Mouse (Mus musculus): Measurements from ENCODE around the gene Lmf1.
A peak's percentile ranks its signal among the peaks of the same experiment; 100 is the strongest.

Lmf1 gene

GRCm38 (mm10) chr17:25567745-25568144 lies 11.1 kb upstream of the Lmf1 start:
- peak; percentile 42 for DNase-seq (ENCODE audit: extremely low read depth, insufficient read length, low spot score)

- DNase-seq (ENCODE audit: extremely low read depth, insufficient read length, low spot score) = no peak
These were observed 10.7 kb upstream of the Lmf1 start for GRCm38 (mm10) chr17:25568206-25568605.

DNA sequence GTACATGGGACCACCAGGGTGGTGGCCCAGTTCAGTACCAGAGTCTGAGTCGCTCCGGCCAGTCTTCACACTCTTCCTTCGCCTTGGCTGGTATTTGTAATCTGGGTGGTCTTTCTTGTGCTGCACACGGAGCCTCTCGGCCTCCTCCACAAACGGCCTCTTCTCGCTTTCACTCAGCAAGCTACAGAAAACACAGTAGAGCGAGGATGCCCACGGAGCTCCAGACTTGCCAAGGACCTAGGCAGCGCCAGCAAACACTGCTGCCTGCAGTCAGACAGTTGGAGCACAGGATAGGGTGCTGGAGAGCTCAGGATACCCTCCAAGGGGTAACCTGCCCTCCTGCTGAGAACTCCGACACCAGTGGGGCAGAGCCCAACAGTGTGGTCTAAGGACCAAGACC lies 10.0 kb upstream of the Lmf1 start:
- DNase-seq (ENCODE audit: extremely low read depth, insufficient read length, low spot score) = no peak

GRCm38 (mm10) chr17:25569833-25570647 lies 8.8 kb upstream of the Lmf1 start:
- no peak for DNase-seq (ENCODE audit: extremely low read depth, insufficient read length, low spot score)

- no peak for DNase-seq (ENCODE audit: extremely low read depth, insufficient read length, low spot score)
These were observed 8.0 kb upstream of the Lmf1 start, which contains the start of gene Sox8 for GRCm38 (mm10) chr17:25570648-25571452. Gene Sox8 (minus strand): TSS chr17:25570686.

DNA sequence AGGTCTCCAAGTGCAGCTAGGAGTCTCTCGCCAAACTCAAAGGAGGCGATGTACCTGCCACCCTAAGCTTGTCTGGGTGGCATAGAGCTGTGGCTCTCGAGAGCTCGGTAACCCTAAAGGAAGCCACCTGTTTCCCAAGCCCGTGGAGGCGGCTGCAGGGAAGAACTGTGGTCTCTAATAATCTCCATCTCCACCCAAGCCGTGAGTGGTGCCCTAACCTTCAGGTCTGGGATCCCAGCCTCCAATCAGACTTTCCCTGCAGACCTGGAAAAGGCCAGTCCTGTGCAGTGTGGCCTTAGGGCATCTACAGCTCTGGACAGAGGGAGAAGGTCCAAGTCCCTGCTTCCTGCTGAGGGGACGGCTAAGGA lies 7.4 kb upstream of the Lmf1 start:
- DNase-seq (ENCODE audit: extremely low read depth, insufficient read length, low spot score) = no peak

- DNase-seq (ENCODE audit: extremely low read depth, insufficient read length, low spot score) = no peak
These were observed 3.5 kb upstream of the Lmf1 start for GRCm38 (mm10) chr17:25575208-25575971.

- no peak for DNase-seq (ENCODE audit: extremely low read depth, insufficient read length, low spot score)
These were observed 2.9 kb upstream of the Lmf1 start for GRCm38 (mm10) chr17:25576034-25576433.

- DNase-seq (ENCODE audit: extremely low read depth, insufficient read length, low spot score) = no peak
These were observed 1.6 kb upstream of the Lmf1 start for GRCm38 (mm10) chr17:25577263-25577662.

DNA sequence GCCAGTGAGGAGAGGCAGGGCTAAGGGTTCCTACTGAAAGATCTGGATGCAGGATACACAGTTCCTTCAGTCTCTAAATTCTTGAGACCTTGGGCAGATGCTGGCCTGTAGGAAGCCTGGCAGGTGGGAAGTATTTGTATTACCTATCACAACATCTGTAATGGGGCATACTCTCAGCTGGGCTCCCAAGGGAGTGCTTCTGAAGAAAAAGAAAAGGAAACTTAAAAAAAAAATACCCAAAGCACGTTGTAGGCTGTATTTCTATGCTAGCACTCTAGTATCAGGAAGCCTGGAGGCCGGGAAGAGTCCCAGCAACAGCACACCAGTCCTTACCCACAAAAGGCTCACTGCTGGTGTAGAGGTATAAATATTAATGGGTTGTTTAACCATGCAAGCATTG lies 1.2 kb upstream of the Lmf1 start:
- DNase-seq (ENCODE audit: extremely low read depth, insufficient read length, low spot score) = no peak

GRCm38 (mm10) chr17:25579332-25580047 lies 605 bp downstream of the Lmf1 start:
- DNase-seq (ENCODE audit: extremely low read depth, insufficient read length, low spot score) = no peak

DNA sequence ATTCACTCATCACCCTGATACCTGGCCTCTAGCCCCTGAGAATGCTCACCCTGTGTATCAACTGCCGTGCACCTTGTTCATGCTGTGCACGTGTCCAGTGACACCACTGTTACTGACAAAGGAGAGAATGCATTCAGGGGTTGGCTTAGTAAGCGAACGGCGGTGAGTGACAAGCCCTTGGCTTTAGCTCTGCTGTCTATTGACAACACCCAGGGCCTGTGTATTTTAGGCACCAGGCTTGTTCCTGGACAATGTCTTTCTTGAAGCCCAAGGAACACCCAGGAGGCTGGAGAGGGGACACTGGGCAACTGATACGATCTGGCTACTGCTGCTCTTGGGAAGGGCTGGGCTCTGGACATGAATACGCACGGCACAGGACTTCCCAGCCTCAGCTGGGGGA lies 3.2 kb downstream of the Lmf1 start:
- no peak for DNase-seq (ENCODE audit: extremely low read depth, insufficient read length, low spot score)

DNA sequence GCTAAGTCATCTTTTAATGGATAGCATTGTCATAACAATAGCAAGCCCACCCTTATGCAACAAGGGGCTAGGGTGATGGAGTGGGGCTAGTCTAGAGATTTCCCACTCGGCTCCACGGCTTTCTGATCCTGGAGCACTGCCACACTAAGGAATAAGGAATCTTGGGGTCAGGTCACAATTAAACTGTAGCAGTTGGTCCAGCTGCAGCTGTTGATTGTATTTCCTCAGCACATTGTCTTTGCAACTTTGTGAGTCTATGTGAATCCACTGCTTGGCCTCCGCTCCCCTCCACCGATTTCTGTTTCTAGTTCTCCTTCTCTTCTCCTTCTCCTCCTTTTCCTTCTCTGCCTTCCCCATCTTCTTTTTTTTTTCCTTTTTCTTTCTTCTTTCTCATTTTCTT lies 4.2 kb downstream of the Lmf1 start:
- no peak for DNase-seq (ENCODE audit: extremely low read depth, insufficient read length, low spot score)

DNA sequence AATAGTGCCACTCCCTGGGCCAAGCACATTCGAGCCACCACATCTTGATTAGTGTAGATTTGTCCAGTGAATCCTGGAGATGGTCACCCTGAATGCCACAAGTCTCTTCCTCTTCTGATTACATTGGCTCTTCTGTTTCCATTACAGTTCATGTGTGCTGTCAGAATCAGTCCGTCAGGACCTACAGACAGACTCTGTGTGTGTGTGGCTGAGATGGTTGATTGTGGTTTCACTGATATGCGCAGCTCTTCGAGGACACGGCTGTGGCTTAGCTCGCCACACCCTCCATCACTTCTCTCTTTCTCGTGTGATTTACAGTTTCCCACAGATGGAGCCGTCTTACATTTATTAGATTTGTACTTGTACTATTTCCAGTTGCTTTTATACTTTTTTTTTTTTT lies 5.0 kb downstream of the Lmf1 start:
- DNase-seq (ENCODE audit: extremely low read depth, insufficient read length, low spot score) = no peak

- no peak for DNase-seq (ENCODE audit: extremely low read depth, insufficient read length, low spot score)
These were observed 5.8 kb downstream of the Lmf1 start for GRCm38 (mm10) chr17:25584646-25585045.

- no peak for DNase-seq (ENCODE audit: extremely low read depth, insufficient read length, low spot score)
These were observed 11.2 kb downstream of the Lmf1 start for GRCm38 (mm10) chr17:25590068-25590467.

DNA sequence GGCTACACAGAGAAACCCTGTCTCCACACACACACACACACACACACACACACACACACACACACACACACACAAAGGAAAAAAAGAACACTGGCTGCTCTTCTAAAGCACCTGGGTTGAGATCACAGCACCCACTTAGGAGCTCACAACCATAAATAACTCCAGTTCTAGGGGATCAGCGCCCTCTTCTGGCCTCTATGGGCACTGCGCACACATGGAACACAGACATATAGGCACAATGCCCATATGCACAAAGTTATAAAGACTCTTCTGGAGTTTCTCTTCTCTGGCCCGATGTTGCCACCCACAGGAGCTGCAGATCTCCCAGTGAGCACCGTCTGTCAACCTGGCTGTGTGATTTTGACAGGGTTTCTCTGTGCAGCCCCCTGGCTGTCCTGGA lies 12.1 kb downstream of the Lmf1 start:
- no peak for DNase-seq (ENCODE audit: extremely low read depth, insufficient read length, low spot score)

DNA sequence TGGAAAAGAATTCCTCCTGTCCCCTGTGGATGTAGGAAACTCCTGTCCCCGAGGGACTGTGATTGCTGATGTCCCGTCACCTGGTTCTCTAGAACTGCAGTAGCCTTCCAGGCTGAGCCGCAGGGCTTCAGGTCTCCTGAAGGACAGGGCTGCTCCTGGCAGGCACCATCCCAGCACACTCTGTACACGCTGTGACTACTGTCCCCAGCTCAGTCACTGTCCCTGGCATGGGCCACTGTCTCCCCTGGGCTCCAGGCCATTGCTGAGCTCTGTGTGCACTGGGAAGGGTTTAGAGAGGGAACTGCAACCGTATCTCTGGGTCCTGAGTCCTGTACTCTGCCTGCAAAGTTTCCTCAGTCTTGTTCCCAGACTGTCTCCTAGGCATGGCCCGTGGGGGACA lies 13.5 kb downstream of the Lmf1 start:
- DNase-seq (ENCODE audit: extremely low read depth, insufficient read length, low spot score) = no peak

GRCm38 (mm10) chr17:25593411-25594261 lies 14.8 kb downstream of the Lmf1 start:
- no peak for DNase-seq (ENCODE audit: extremely low read depth, insufficient read length, low spot score)

DNA sequence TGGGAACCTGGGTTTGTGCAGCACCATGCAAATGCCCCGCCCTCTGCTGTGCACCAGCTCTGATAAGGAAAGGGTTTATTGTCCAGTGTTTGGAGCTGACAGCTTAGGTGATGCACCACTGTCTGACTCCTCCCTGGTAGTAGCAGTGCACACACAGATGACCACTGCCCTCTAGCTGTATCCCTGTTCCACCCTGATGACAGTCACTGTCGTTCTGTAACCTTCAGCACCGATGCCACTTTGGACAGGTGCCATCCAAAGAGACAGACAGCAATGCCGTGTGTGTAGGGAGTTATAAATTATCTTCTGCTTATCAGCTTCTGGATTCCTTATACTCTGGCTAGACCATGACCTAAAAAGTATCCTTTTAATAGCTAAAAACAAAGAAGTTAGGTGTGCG lies 16.6 kb downstream of the Lmf1 start:
- no peak for DNase-seq (ENCODE audit: extremely low read depth, insufficient read length, low spot score)

Data from 3134 (cell line).